Mouse (Mus musculus) hindbrain, embryonic 16.5 days (tissue): ENCODE data around the gene Ttll13. TPM values are rescaled to one million over a fixed set of nuclear protein-coding genes. Genes with fewer than 3 reads are reported as not detected.

ENCODE experiments used
- ATAC-seq: fragments of 200-750 bp; cut with Nextera tagmentation; 2 replicates; pipeline ENCODE4 v1.8.0; 2017; ENCODE audit warnings: moderate TSS enrichment, moderate library complexity
- H3K27ac ChIP-seq: fragments of 300-500 bp; sonication (generic); 2 replicates; pipeline ENCODE4 v1.5.1; 2014; ENCODE audit warnings: low read depth, mild to moderate bottlenecking, control low read depth, low read length, moderate library complexity
- H3K27me3 ChIP-seq: fragments of 300-500 bp; sonication (generic); replicated peaks from 2 replicates; pipeline ENCODE4 v1.6.1; 2014; ENCODE audit warnings: low read length; ENCODE audit not compliant: control insufficient read depth, insufficient read depth
- H3K36me3 ChIP-seq: fragments of 300-500 bp; sonication (generic); 2 replicates; pipeline ENCODE4 v1.6.1; 2014; ENCODE audit warnings: mild to moderate bottlenecking, low read length, moderate library complexity, mixed read lengths; ENCODE audit not compliant: control insufficient read depth, insufficient read depth
- H3K4me1 ChIP-seq: fragments of 300-500 bp; sonication (generic); 2 replicates; pipeline ENCODE4 v1.6.1; 2014; ENCODE audit warnings: low read depth, low read length; ENCODE audit not compliant: control insufficient read depth, insufficient read depth
- H3K4me2 ChIP-seq: fragments of 300-500 bp; sonication (generic); 2 replicates; pipeline ENCODE4 v1.6.1; 2014; ENCODE audit warnings: mild to moderate bottlenecking, low read length, control low read depth, moderate library complexity
- H3K4me3 ChIP-seq: fragments of 300-500 bp; sonication (generic); 2 replicates; pipeline ENCODE4 v1.5.1; 2014; ENCODE audit warnings: mild to moderate bottlenecking, low read length, control low read depth, moderate library complexity
- H3K9ac ChIP-seq: fragments of 300-500 bp; sonication (generic); 2 replicates; pipeline ENCODE4 v1.6.1; 2014; ENCODE audit warnings: low read depth, mild to moderate bottlenecking, control low read depth, low read length, moderate library complexity
- H3K9me3 ChIP-seq: fragments of 300-500 bp; sonication (generic); 2 replicates; pipeline ENCODE4 v1.6.1; 2014; ENCODE audit warnings: mild to moderate bottlenecking, low read length, moderate library complexity; ENCODE audit not compliant: control insufficient read depth
- WGBS: fragments of 180-500 bp; shearing (Covaris S2); extraction: QIAGEN DNeasy Blood & Tissue Kit; methylation state at CpG from one replicate; pipeline ENCODE4 v1.1.7; 2014; 5-methylcytosine and 5-hydroxymethylcytosine counted together
- polyA plus RNA-seq: library from polyadenylated mRNA; unstranded; fragments of >200 nt; fragmentation: Nextera tagmentation; extraction: Ambion mirVana; gene quantifications from 2 replicates; pipeline ENCODE4 v1.2.1, GENCODE M21; 2015

The Ttll13 gene
- polyA plus RNA-seq, 1 experiment from 2014 or later: 3.3 TPM

GRCm38 (mm10) chr7:80307766-80308165, 61.6 kb downstream of the Ttll13 start:
- no peak overlapping the region for H3K9ac ChIP-seq
- H3K27me3 ChIP-seq: no peaks in the 10 kb centered on the region
- 93% methylated on average over 3 of the region's 3 CpGs for WGBS
- no peaks in the 10 kb centered on the region for H3K9me3 ChIP-seq
- no peak overlapping the region for H3K4me2 ChIP-seq
- H3K4me1 ChIP-seq: no peaks in the 10 kb centered on the region
- H3K36me3 ChIP-seq: peaks cover 2% of the 10 kb centered on the region; the same call in 1 of the 2 replicates
- H3K27ac ChIP-seq: no peak overlapping the region
- H3K4me3 ChIP-seq: no peak overlapping the region
- no peak for ATAC-seq

Other genes starting within 250 kb of the Ttll13 start
- gene Zfp710, start 221.6 kb upstream of the Ttll13 start, polyA plus RNA-seq: 13.6 and 14.9 TPM in 2 replicates
- gene Idh2, start 131.0 kb upstream of the Ttll13 start, polyA plus RNA-seq: 215 and 225 TPM in 2 replicates
- gene Sema4b, start 59.5 kb upstream of the Ttll13 start, polyA plus RNA-seq: 21.1 and 24.3 TPM in 2 replicates
- gene Cib1, start 13.6 kb upstream of the Ttll13 start, polyA plus RNA-seq: 42.4 and 42.6 TPM in 2 replicates
- gene Gdpgp1, start 13.5 kb upstream of the Ttll13 start, polyA plus RNA-seq: 4.5 and 4.9 TPM in 2 replicates
- gene Ngrn, start 14.8 kb downstream of the Ttll13 start, polyA plus RNA-seq: 71.6 and 75.9 TPM in 2 replicates
- 23.7 and 30.3 TPM in 2 replicates for gene Vps33b, start 23.3 kb downstream of the Ttll13 start, polyA plus RNA-seq
- 34.9 and 41.2 TPM in 2 replicates for gene Prc1, start 48.1 kb downstream of the Ttll13 start, polyA plus RNA-seq
- gene Rccd1, start 78.1 kb downstream of the Ttll13 start, polyA plus RNA-seq: 9.9 and 11.5 TPM in 2 replicates
- 57.0 and 65.7 TPM in 2 replicates for gene Unc45a, start 94.6 kb downstream of the Ttll13 start, polyA plus RNA-seq
- 21.3 and 26.7 TPM in 2 replicates for gene Hddc3, start 96.7 kb downstream of the Ttll13 start, polyA plus RNA-seq
- 20.7 and 24.4 TPM in 2 replicates for gene Man2a2, start 125.0 kb downstream of the Ttll13 start, polyA plus RNA-seq
- 3.8 and 4.9 TPM in 2 replicates for gene Fes, start 141.6 kb downstream of the Ttll13 start, polyA plus RNA-seq
- 3.9 and 4.5 TPM in 2 replicates for gene Furin, start 159.1 kb downstream of the Ttll13 start, polyA plus RNA-seq